Mouse (Mus musculus) liver, postnatal 0 days (tissue): ENCODE measurements at regions not wholly inside any gene's neighbourhood (a gene's known extent, or its start where the extent isn't known, plus 50 kb on each side); places are given as distances from the start of the nearest gene placed in this dataset.

Experiments used
- ATAC-seq: fragments of 200-750 bp; cut with Nextera tagmentation; 2 replicates; pipeline ENCODE4 v1.8.0; 2017; ENCODE audit warnings: mild to moderate bottlenecking, moderate library complexity
- DNase-seq: peaks from one replicate; pipeline ENCODE4 v3.0.0-alpha.2; 2016
- H3K27ac ChIP-seq: fragments of 300-500 bp; sonication (generic); 2 replicates; pipeline ENCODE4 v1.5.1; 2014; ENCODE audit warnings: antibody characterized with exemption, moderate library complexity, mild to moderate bottlenecking, low read depth
- H3K27me3 ChIP-seq: fragments of 300-500 bp; sonication (generic); 2 replicates; pipeline ENCODE4 v1.6.1; 2014; ENCODE audit warnings: low read length, control low read depth, mixed read lengths; ENCODE audit not compliant: insufficient read depth
- H3K36me3 ChIP-seq: fragments of 300-500 bp; sonication (generic); replicated peaks from 2 replicates; pipeline ENCODE4 v1.6.1; 2014; ENCODE audit warnings: mild to moderate bottlenecking, control low read depth, low read length, moderate library complexity, mixed read lengths; ENCODE audit not compliant: insufficient read depth
- H3K4me1 ChIP-seq: fragments of 300-500 bp; sonication (generic); 2 replicates; pipeline ENCODE4 v1.6.1; 2014; ENCODE audit warnings: antibody characterized with exemption, mild to moderate bottlenecking, control low read depth; ENCODE audit not compliant: insufficient read depth
- H3K4me2 ChIP-seq: fragments of 300-500 bp; sonication (generic); 2 replicates; pipeline ENCODE4 v1.6.1; 2014; ENCODE audit warnings: low read depth, mild to moderate bottlenecking, low read length, moderate library complexity, mixed read lengths
- H3K4me3 ChIP-seq: fragments of 300-500 bp; sonication (generic); 2 replicates; pipeline ENCODE4 v1.5.1; 2014; ENCODE audit warnings: low read depth, low read length
- H3K9ac ChIP-seq: fragments of 300-500 bp; sonication (generic); replicated peaks from 2 replicates; pipeline ENCODE4 v1.6.1; 2014; ENCODE audit warnings: mild to moderate bottlenecking, moderate library complexity
- H3K9me3 ChIP-seq: fragments of 300-500 bp; sonication (generic); 2 replicates; pipeline ENCODE4 v1.6.1; 2016; ENCODE audit warnings: mild to moderate bottlenecking, control low read depth, low read length, mixed read lengths
- CTCF ChIP-seq: sonication (generic); IDR thresholded peaks from 2 replicates; pipeline ENCODE4 v1.5.1; 2016; ENCODE audit warnings: antibody characterized with exemption, low read depth
- EP300 ChIP-seq: IDR thresholded peaks from 2 replicates; pipeline ENCODE4 v1.6.1; 2016; ENCODE audit warnings: antibody characterized with exemption, low read depth, mild to moderate bottlenecking
- WGBS: fragments of 180-500 bp; shearing (Covaris S2); extraction: QIAGEN DNeasy Blood & Tissue Kit; methylation state at CpG from one replicate; pipeline ENCODE4 v1.1.7; 2014; ENCODE audit not compliant: insufficient replicate concordance; 5-methylcytosine and 5-hydroxymethylcytosine counted together

DNA sequence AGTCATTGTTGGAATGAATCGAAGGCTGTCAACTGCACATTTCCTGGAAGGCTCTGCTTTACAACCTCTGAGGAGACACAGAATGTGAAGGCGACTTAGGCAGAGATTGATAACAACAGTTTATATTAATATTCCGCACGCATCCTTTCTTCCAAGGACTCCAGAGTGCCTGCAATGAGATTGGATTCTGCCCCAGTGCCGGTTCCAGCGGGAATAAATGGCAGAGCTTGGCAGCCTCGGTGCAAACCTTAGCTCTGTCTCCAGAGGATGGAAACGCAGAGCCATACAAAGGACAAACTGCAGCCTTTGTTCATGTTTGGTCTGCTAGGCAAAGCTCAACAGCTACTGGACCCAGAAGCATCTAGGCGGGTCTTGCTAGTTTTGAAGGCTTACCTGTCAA lies 288.8 kb downstream of the Rnf144a start:
- no peak overlapping the region for H3K9ac ChIP-seq
- H3K27me3 ChIP-seq, result no peaks in the 10 kb centered on the region
- TF ChIP-seq CTCF, result no peak
- TF ChIP-seq EP300, result no peak
- DNase-seq, result no peak
- H3K36me3 ChIP-seq, result no peaks in the 10 kb centered on the region
- no peak overlapping the region for H3K4me3 ChIP-seq
- no peak overlapping the region for H3K4me2 ChIP-seq
- H3K27ac ChIP-seq, result no peak overlapping the region
- no peaks in the 10 kb centered on the region for H3K4me1 ChIP-seq
- no peaks in the 10 kb centered on the region for H3K9me3 ChIP-seq
- WGBS, result 74% methylated on average over 9 of the region's 9 CpGs
- ATAC-seq, result no peak

DNA sequence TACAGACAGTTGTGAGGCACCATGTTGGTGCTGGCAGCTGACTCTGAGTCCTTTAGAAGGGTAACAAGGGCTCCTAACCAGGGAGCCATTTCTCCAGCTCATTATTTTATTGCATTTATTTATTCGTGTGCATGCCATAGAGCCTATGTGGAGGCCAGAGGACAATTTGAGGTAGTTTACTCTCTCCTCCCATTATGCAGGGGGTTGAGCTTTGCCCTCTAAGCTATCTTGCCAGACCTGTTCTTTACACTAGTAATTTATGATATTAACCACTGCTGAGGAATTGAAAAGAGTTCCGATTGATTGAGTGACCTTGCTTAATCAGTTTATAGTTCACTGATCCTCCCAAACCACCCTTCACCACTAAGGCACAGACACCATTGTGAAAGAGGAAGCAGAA lies 290.8 kb downstream of the Rnf144a start:
- WGBS, result 71% methylated on average over 2 of the region's 2 CpGs
- DNase-seq, result no peak

DNA sequence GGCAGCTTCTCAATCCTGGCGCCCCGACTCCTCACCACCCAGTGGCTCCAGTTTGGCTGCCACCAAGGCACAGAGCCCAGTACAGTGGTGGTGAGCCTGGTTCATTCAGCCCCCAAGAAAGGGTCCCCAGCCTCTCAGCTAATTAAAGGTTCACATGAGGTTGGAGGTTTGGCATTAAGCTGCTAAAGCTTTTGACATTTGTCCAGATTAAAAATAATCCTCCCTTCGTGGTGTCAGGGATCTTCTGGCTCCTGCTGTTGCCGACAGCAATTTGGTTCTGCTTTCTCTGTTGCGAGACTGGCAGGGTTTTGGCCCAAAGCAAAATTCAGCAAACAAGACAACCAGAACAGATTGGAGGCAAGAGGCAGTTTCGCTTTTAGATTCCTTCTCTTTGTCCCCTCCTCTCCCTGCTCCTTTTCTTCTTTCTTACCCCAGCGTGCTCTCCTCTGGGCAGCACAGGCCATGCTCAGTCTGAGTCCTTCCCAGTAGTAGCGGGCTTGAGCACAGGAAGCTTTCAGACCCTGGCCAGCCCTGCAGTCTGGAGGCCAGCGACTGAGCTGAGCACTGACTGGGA lies 299.6 kb downstream of the Rnf144a start:
- no peaks in the 10 kb centered on the region for H3K9me3 ChIP-seq
- no peak overlapping the region for H3K9ac ChIP-seq
- no peak overlapping the region for H3K27ac ChIP-seq
- H3K27me3 ChIP-seq, result no peaks in the 10 kb centered on the region
- H3K4me1 ChIP-seq, result no peaks in the 10 kb centered on the region
- WGBS, result 57% methylated on average over 9 of the region's 9 CpGs
- ATAC-seq, result no peak
- H3K4me3 ChIP-seq, result no peak overlapping the region
- TF ChIP-seq CTCF, result no peak
- TF ChIP-seq EP300, result no peak
- H3K36me3 ChIP-seq, result no peaks in the 10 kb centered on the region
- H3K4me2 ChIP-seq, result no peak overlapping the region
- no peak for DNase-seq

More for the DNA sequence above, 290.8 kb downstream of the Rnf144a start:
- H3K4me3 ChIP-seq, result no peak overlapping the region
- no peaks in the 10 kb centered on the region for H3K9me3 ChIP-seq
- no peak for TF ChIP-seq EP300
- H3K27me3 ChIP-seq, result no peaks in the 10 kb centered on the region
- H3K27ac ChIP-seq, result no peak overlapping the region
- no peaks in the 10 kb centered on the region for H3K4me1 ChIP-seq
- H3K9ac ChIP-seq, result no peak overlapping the region
- no peak overlapping the region for H3K4me2 ChIP-seq
- ATAC-seq, result no peak
- no peaks in the 10 kb centered on the region for H3K36me3 ChIP-seq

- H3K36me3 ChIP-seq, result no peaks in the 10 kb centered on the region
- no peaks in the 10 kb centered on the region for H3K27me3 ChIP-seq
- no peak overlapping the region for H3K4me2 ChIP-seq
- H3K27ac ChIP-seq, result no peak overlapping the region
- DNase-seq (no peak), ATAC-seq (no peak)
- no peak overlapping the region for H3K9ac ChIP-seq
- no peaks in the 10 kb centered on the region for H3K4me1 ChIP-seq
- H3K9me3 ChIP-seq, result no peaks in the 10 kb centered on the region
- H3K4me3 ChIP-seq, result no peak overlapping the region
- 68% methylated on average over 8 of the region's 8 CpGs for WGBS
- no peak for TF ChIP-seq CTCF
- no peak for TF ChIP-seq EP300
Observed at GRCm38 (mm10) chr12:26112166-26113019, 302.7 kb downstream of the Rnf144a start.

GRCm38 (mm10) chr12:26109866-26110265 lies 305.2 kb downstream of the Rnf144a start:
- H3K9me3 ChIP-seq, result no peaks in the 10 kb centered on the region
- H3K4me2 ChIP-seq, result no peak overlapping the region
- no peaks in the 10 kb centered on the region for H3K36me3 ChIP-seq
- H3K27ac ChIP-seq, result no peak overlapping the region
- no peak for ATAC-seq
- no peak for TF ChIP-seq EP300
- TF ChIP-seq CTCF, result no peak
- no peaks in the 10 kb centered on the region for H3K4me1 ChIP-seq
- no peak overlapping the region for H3K9ac ChIP-seq
- no peak overlapping the region for H3K4me3 ChIP-seq
- no peaks in the 10 kb centered on the region for H3K27me3 ChIP-seq
- no peak for DNase-seq
- WGBS, result 81% methylated on average over 6 of the region's 6 CpGs

DNA sequence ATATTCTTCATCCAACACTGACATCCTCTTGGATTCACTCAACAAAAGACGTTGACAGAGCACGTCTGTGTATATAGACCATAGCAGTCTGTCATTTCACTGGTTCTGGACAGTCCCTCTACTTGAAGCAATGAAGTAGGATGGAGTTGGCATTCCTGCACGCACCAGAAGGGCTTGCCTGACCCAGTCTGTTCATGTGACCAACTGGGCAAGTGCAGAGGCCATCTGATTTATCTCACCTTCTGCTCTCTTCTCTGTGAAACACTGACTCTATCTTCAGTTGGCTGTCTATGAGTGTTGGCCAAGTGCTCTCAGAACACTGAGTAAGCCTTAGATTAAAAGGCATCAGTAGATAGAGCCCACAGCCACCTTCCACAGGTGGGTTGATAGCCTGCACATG lies 310.7 kb downstream of the Rnf144a start:
- no peaks in the 10 kb centered on the region for H3K27me3 ChIP-seq
- H3K9me3 ChIP-seq, result no peaks in the 10 kb centered on the region
- DNase-seq (no peak), ATAC-seq (no peak)
- H3K4me3 ChIP-seq, result no peak overlapping the region
- WGBS, result 75% methylated on average over 3 of the region's 3 CpGs
- no peaks in the 10 kb centered on the region for H3K4me1 ChIP-seq
- H3K27ac ChIP-seq, result no peak overlapping the region
- no peak overlapping the region for H3K9ac ChIP-seq
- H3K36me3 ChIP-seq, result no peaks in the 10 kb centered on the region
- TF ChIP-seq EP300 (no peak), CTCF (no peak)
- H3K4me2 ChIP-seq, result no peak overlapping the region
